Mouse (Mus musculus) spleen, adult 2 months (tissue): ENCODE data around the gene Ptdss2. TPM values are rescaled to one million over a fixed set of nuclear protein-coding genes. Genes with fewer than 3 reads are reported as not detected.
A peak's percentile ranks its signal among the peaks of the same experiment; 100 is the strongest.

Experiments
- DNase-seq, 2 experiments: peaks; one replicate each; pipeline versions ENCODE4 v3.0.0 to v3.0.0-alpha.2; 2012 to 2021; ENCODE audit warnings: low spot score in 2 of 2, low read depth in 1 of 2
- H3K27ac ChIP-seq: fragments of 200-500 bp; 2 replicates; pipeline ENCODE4 v1.5.1; 2012; ENCODE audit warnings: low read length, inconsistent platforms; ENCODE audit not compliant: insufficient read depth
- H3K27me3 ChIP-seq: fragments of 200-500 bp; 2 replicates; pipeline ENCODE4 v1.6.1; 2012; ENCODE audit warnings: mild to moderate bottlenecking, moderate library complexity, low read length, inconsistent platforms; ENCODE audit not compliant: control insufficient read depth, insufficient read depth
- H3K36me3 ChIP-seq: fragments of 200-500 bp; 2 replicates; pipeline ENCODE4 v1.6.1; 2012; ENCODE audit warnings: mild to moderate bottlenecking, low read length, inconsistent platforms; ENCODE audit not compliant: control insufficient read depth, insufficient read depth
- H3K4me1 ChIP-seq: fragments of 200-500 bp; 2 replicates; pipeline ENCODE4 v1.6.1; 2011; ENCODE audit warnings: inconsistent platforms; ENCODE audit not compliant: control insufficient read depth, insufficient read depth, insufficient read length
- H3K4me3 ChIP-seq: fragments of 200-500 bp; 2 replicates; pipeline ENCODE4 v1.5.1; 2011; ENCODE audit warnings: mild to moderate bottlenecking, inconsistent platforms; ENCODE audit not compliant: insufficient read depth, insufficient read length; ENCODE audit errors: extremely low read depth
- CTCF ChIP-seq: fragments of 200-500 bp; IDR thresholded peaks from 2 replicates; pipeline ENCODE4 v1.5.1; 2011; ENCODE audit warnings: mild to moderate bottlenecking, inconsistent platforms; ENCODE audit not compliant: insufficient read depth, insufficient read length, insufficient replicate concordance; ENCODE audit errors: extremely low read depth
- POLR2A ChIP-seq: fragments of 200-500 bp; IDR thresholded peaks from 2 replicates; pipeline ENCODE4 v1.6.1; 2011; ENCODE audit warnings: low read depth, low read length, inconsistent platforms
- WGBS: fragments of 180-500 bp; shearing (Covaris S2); methylation state at CpG from one replicate; pipeline ENCODE4 v1.1.7; 2018; 5-methylcytosine and 5-hydroxymethylcytosine counted together
- polyA plus RNA-seq: library from polyadenylated mRNA; depleted of rRNA; stranded (reverse); fragments of >200 nt; gene quantifications from 2 replicates; pipeline ENCODE4 v1.2.3, GENCODE M21; 2012

The Ptdss2 gene
- polyA plus RNA-seq, 1 experiment, result 26.8 TPM

DNA sequence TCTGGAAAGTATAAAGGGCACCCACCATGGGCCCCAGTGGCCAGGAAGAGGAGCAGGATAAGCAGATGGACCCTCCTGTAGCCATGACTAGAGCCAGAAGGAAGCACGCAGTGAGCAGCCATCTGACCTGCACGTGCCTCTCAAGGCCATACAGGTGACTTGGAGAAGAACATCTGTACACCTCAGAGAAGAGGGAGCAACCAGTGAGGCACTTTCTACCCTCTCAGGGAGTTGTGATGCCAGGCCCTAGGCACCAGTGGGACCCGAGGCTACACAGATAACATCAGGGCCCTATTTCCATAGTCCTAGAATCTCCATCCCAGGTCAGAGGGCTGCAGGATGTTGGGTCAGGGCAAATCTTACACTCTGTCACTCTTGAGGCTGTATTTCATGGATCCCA, 68.0 kb downstream of the Ptdss2 start:
- no peak overlapping the region for H3K27ac ChIP-seq
- peaks cover 21% of the 10 kb centered on the region for H3K36me3 ChIP-seq
- H3K4me1 ChIP-seq, result peaks cover 9% of the 10 kb centered on the region; the same call in 1 of the 2 replicates
- TF ChIP-seq CTCF (no peak), POLR2A (no peak)
- DNase-seq, result no peak
- WGBS, result 89% methylated on average over 3 of the region's 3 CpGs
- no peak overlapping the region for H3K4me3 ChIP-seq
- H3K27me3 ChIP-seq, result no peaks in the 10 kb centered on the region

DNA sequence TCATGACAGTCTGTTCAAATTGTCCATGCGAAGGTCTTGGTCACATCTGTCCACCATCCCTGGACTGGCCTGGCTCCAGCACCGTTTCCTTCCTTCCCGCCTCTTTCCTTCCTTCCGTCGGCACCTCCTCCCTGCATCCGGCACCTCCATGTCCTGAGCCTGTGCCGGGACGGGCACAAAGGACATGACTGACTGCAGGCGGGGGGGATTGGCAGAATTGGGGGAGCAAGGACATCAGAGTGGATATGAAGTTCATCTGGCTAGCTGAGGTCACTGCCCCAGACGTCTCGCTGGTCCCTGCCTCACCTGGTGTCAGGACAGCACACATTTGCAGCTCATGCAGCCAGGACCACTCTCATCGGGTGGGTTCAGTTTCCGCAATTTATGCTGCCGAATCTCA, 68.9 kb downstream of the Ptdss2 start:
- 95% methylated on average over 14 of the region's 14 CpGs for WGBS
- TF ChIP-seq POLR2A, result no peak
- TF ChIP-seq CTCF, result no peak
- Histone ChIP-seq H3K27ac (no peak overlapping the region), H3K36me3 (peaks cover 21% of the 10 kb centered on the region), H3K27me3 (no peaks in the 10 kb centered on the region), H3K4me1 (peaks cover 9% of the 10 kb centered on the region; the same call in 1 of the 2 replicates), H3K4me3 (no peak overlapping the region)
- no peak for DNase-seq

DNA sequence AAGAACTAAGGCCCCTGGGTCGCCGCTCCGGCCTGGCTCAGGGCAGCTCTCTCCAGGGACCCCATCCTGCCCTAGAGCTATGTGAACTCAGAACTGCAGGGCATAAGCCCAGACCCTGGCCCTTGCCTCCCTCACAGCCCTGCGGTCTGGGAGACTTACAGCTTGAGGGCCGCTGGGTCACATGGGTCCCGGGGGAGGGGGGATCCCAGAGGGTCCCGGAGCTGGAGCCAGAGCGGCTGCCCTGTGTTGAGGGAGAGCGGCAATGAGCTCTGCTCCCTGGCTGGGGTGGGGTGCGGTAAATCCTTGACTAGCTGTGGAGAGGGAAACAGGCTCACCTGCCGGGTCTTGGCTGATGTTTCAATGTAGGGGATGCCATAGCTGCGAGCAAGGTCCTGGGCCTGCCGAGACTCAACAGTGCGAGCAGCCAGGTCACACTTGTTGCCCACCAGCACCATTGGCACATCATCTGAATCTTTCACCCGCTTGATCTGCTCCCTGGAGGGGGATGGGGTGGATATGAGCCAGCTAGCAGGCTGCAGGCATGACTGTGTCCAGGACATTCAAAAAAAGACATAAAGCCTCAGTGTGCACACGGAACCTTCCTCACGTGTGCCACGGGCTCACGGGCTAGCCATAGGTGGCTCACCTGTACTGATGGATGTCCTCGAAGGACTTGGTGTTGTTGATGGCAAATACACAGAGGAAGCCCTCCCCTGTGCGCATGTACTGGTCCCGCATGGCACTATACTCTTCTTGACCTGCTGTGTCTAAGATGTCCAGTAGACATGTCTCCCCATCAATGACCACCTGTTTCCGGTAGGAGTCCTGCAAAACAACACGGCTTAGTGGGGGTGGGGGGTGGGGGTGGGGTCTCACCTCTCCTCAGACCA, 69.9 kb downstream of the Ptdss2 start:
- Histone ChIP-seq H3K36me3 (peaks cover 21% of the 10 kb centered on the region), H3K4me3 (no peak overlapping the region), H3K27me3 (no peaks in the 10 kb centered on the region), H3K27ac (no peak overlapping the region), H3K4me1 (peaks cover 9% of the 10 kb centered on the region; the same call in 1 of the 2 replicates)
- no peak for TF ChIP-seq CTCF
- no peak for TF ChIP-seq POLR2A
- WGBS, result 95% methylated on average over 24 of the region's 24 CpGs
- DNase-seq, result no peak

DNA sequence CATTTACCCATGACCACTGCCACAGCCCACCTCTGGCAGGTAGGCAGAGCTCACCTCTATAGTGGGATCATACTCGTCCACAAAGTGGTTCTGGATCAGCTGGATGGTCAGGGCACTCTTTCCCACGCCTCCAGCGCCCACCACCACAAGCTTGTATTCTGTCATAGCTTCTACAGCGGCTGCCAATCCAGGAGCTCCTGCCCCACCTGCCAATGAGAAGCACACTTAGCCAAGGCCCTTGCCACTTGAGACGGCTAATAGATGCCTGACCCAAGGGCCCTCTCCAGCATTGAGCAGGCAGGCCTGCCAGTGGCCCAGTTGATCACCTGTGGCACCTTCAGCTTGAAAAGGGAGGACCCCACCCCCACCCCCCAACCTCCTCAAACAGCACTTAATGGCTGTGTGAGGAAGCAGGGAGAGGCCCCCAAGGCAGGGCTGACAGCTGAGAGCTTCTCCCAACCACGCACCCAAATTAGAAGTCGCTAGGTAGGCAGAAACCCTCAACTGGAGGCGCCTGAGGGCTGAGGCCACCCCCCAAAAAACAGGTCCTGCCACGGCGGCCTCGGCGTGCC, 70.7 kb downstream of the Ptdss2 start:
- Histone ChIP-seq H3K36me3 (peaks cover 21% of the 10 kb centered on the region), H3K4me1 (peaks cover 9% of the 10 kb centered on the region; the same call in 1 of the 2 replicates), H3K27ac (no peak overlapping the region), H3K27me3 (no peaks in the 10 kb centered on the region), H3K4me3 (peak overlapping the region; percentile 68)
- TF ChIP-seq CTCF (no peak), POLR2A (no peak)
- no peak for DNase-seq
- WGBS, result 38% methylated on average over 12 of the region's 12 CpGs

DNA sequence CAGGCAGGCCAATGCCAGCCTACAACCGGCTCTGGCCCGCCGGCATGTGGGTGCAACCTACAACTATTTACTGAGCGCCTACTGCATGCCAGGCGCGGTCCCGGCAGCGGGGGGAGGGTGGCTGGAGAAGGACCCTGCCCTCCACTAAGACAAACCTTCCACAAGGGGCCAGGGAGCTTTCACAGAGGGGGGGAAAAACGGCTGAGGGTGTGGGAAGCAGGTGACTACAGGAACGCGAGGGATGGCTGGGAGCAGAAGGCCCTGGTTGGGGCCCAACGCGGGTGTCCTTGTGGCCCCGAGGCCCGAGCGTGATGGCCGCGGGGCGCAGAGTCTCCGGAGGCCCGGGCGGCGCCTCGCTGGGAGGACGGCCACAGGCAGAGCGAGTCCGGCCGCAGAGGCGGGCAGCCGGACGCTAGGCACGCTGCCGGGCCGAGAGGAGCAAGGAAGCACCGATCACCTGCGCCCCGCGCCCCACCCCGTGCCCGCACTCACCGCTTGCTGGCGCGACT, 71.2 kb downstream of the Ptdss2 start:
- no peaks in the 10 kb centered on the region for H3K27me3 ChIP-seq
- peak overlapping the region; percentile 68 for H3K4me3 ChIP-seq
- 1% methylated on average over 43 of the region's 43 CpGs for WGBS
- DNase-seq, result peak in 1 of 2 experiments; percentile 26
- peaks cover 21% of the 10 kb centered on the region for H3K36me3 ChIP-seq
- peak overlapping the region; percentile 34; the same call in 1 of the 2 replicates for H3K27ac ChIP-seq
- H3K4me1 ChIP-seq, result peaks cover 9% of the 10 kb centered on the region; the same call in 1 of the 2 replicates
- TF ChIP-seq CTCF (no peak), POLR2A (no peak)

DNA sequence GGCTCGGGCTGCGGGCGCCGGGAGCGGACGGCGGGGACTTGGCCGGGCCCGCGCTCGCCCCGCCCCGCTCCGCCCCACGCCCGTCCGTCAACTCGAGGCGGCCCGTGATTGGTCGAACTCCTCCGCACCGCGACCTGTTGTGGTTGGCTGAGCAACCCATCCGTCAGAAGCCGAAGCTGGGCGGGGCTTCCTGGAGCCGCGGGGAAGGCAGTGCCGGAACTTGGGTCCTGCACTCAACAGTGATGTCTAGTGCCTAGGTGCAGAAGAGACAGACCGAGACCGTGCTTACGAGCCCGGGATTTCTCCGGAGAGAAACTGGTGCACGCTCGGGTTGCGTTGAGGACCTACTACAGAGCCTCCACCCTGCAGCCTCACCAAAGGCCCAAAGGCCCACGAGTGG, 71.8 kb downstream of the Ptdss2 start, which contains the start of the genes Hras and Lrrc56:
Hras (minus strand) TSS at position 58 of the 400 bp plus-strand sequence.
Lrrc56 (plus strand) TSS at position 210 of the 400 bp plus-strand sequence.
- Histone ChIP-seq H3K4me1 (peaks cover 9% of the 10 kb centered on the region; the same call in 1 of the 2 replicates), H3K36me3 (peaks cover 21% of the 10 kb centered on the region), H3K27ac (peak within 1 kb of the TSS; percentile 87), H3K27me3 (no peaks in the 10 kb centered on the region), H3K4me3 (peak within 1 kb of the TSS; percentile 79)
- peak; percentile 82 for TF ChIP-seq POLR2A
- TF ChIP-seq CTCF, result no peak
- WGBS, result under 1% methylated on average over 34 of the region's 39 CpGs
- DNase-seq, result peak; percentile 93 to 98
